Mouse (Mus musculus) layer of hippocampus, adult 8-10 months (tissue): Measurements from ENCODE around the gene Dock1. TPM values are rescaled to one million over a fixed set of nuclear protein-coding genes. Genes with fewer than 3 reads are reported as not detected.

Experiments used
- DNase-seq, 2 experiments: peaks; one replicate each; pipeline ENCODE4 v3.0.0; 2022; ENCODE audit warnings: low spot score in 2 of 2
- total RNA-seq, 4 experiments: library from RNA; stranded (reverse); gene quantifications; 2 replicates each; pipeline ENCODE4 v1.2.4; 2022

Gene Dock1
- total RNA-seq, 4 experiments from 2014 or later: 27.5 to 31.6 (median 30.5) TPM

- no peak for DNase-seq
These were observed 79.2 kb downstream of the Dock1 start for GRCm38 (mm10) chr7:134749613-134750012.

- no peak for DNase-seq
These were observed 81.0 kb downstream of the Dock1 start for GRCm38 (mm10) chr7:134751496-134751895.

- no peak for DNase-seq
These were observed 83.0 kb downstream of the Dock1 start for GRCm38 (mm10) chr7:134753417-134753816.

- DNase-seq: no peak
These were observed 87.2 kb downstream of the Dock1 start for GRCm38 (mm10) chr7:134757605-134758004.

- no peak for DNase-seq
These were observed 91.3 kb downstream of the Dock1 start for GRCm38 (mm10) chr7:134761799-134762198.

GRCm38 (mm10) chr7:134765130-134765529, 94.7 kb downstream of the Dock1 start:
- no peak for DNase-seq

- no peak for DNase-seq
These were observed 100.9 kb downstream of the Dock1 start for GRCm38 (mm10) chr7:134771314-134771713.

- DNase-seq: no peak
These were observed 101.9 kb downstream of the Dock1 start for GRCm38 (mm10) chr7:134772363-134772762.

- no peak for DNase-seq
These were observed 102.6 kb downstream of the Dock1 start for GRCm38 (mm10) chr7:134772867-134773590.

- no peak for DNase-seq
These were observed 103.4 kb downstream of the Dock1 start for GRCm38 (mm10) chr7:134773761-134774415.

- DNase-seq: peak; percentile 29
These were observed 104.2 kb downstream of the Dock1 start for GRCm38 (mm10) chr7:134774468-134775162.

- DNase-seq: peak; percentile 49 to 50
These were observed 105.2 kb downstream of the Dock1 start for GRCm38 (mm10) chr7:134775671-134776070.

GRCm38 (mm10) chr7:134776306-134776705, 105.9 kb downstream of the Dock1 start:
- no peak for DNase-seq

- DNase-seq: no peak
These were observed 109.3 kb downstream of the Dock1 start for GRCm38 (mm10) chr7:134779761-134780160.

GRCm38 (mm10) chr7:134787110-134787509, 116.7 kb downstream of the Dock1 start:
- no peak for DNase-seq

GRCm38 (mm10) chr7:134794889-134795288, 124.4 kb downstream of the Dock1 start:
- no peak for DNase-seq

- peak; percentile 29 to 49 for DNase-seq
These were observed 129.6 kb downstream of the Dock1 start for GRCm38 (mm10) chr7:134800079-134800478.

- no peak for DNase-seq
These were observed 134.0 kb downstream of the Dock1 start for GRCm38 (mm10) chr7:134804422-134804821.

GRCm38 (mm10) chr7:134806799-134807198, 136.3 kb downstream of the Dock1 start:
- no peak for DNase-seq

GRCm38 (mm10) chr7:134808406-134808805, 138.0 kb downstream of the Dock1 start:
- DNase-seq: no peak

- DNase-seq: no peak
These were observed 139.0 kb downstream of the Dock1 start for GRCm38 (mm10) chr7:134809241-134809975.

- DNase-seq: no peak
These were observed 148.0 kb downstream of the Dock1 start for GRCm38 (mm10) chr7:134818471-134818870.
